Mouse (Mus musculus): ENCODE measurements around the gene Myoz1. TPM values are rescaled to one million over a fixed set of nuclear protein-coding genes. Genes with fewer than 3 reads are reported as not detected.

The Myoz1 gene
- polyA plus RNA-seq, 1 experiment from 2014 or later, result 29.8 TPM

DNA sequence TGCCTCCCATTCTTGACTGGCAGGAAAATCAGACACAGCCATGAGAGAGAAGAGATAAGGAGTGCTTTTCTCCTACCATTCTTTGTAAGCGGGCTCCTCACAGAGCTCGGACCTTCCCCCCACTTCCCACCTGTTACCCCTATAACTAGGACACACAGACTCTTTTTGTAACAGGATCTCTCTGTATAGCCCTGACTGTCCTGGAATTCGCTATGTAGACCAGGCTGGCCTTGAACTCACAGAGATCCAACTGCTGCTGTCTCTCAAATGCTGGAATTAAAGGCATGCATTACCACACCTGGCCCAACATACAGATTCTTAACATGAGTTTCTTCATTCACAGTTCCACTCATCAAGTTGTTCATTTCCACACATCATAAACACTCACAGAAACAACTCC lies 6.4 kb upstream of the Myoz1 start:
- no peak overlapping the region for H3K4me3 ChIP-seq (replicated peaks; ENCODE audit: low read length)
- no peak for ATAC-seq (ENCODE audit: insufficient read depth, low FRiP score)
- H3K4me1 ChIP-seq (ENCODE audit: control insufficient read depth, insufficient read depth, low read length), result peaks cover 16% of the 10 kb centered on the region
- peaks cover 3% of the 10 kb centered on the region; the same call in 1 of the 2 replicates for H3K27me3 ChIP-seq (ENCODE audit: control insufficient read depth, insufficient read depth, low read length)
- peak overlapping the region; percentile 94; the same call in 1 of the 2 replicates for H3K4me2 ChIP-seq (ENCODE audit: low read depth, low read length)
- no peaks in the 10 kb centered on the region for H3K9me3 ChIP-seq (replicated peaks; ENCODE audit: control insufficient read depth, low read length)
- 74% methylated on average over 3 of the region's 3 CpGs for WGBS
- H3K9ac ChIP-seq (ENCODE audit: low read length), result peak overlapping the region; percentile 90; the same call in 1 of the 2 replicates
- no peaks in the 10 kb centered on the region for H3K36me3 ChIP-seq (ENCODE audit: control insufficient read depth, insufficient read depth, low read length)
- H3K27ac ChIP-seq (ENCODE audit: low read length), result no peak overlapping the region

GRCm38 (mm10) chr14:20661661-20662331 lies 5.5 kb upstream of the Myoz1 start:
- peak overlapping the region; percentile 95 for H3K27ac ChIP-seq (ENCODE audit: low read length)
- peaks cover 16% of the 10 kb centered on the region for H3K4me1 ChIP-seq (ENCODE audit: control insufficient read depth, insufficient read depth, low read length)
- peak overlapping the region; percentile 90 for H3K9ac ChIP-seq (ENCODE audit: low read length)
- H3K4me2 ChIP-seq (ENCODE audit: low read depth, low read length), result peak overlapping the region; percentile 94
- 13% methylated on average over 19 of the region's 19 CpGs for WGBS
- no peaks in the 10 kb centered on the region for H3K36me3 ChIP-seq (ENCODE audit: control insufficient read depth, insufficient read depth, low read length)
- no peaks in the 10 kb centered on the region for H3K9me3 ChIP-seq (replicated peaks; ENCODE audit: control insufficient read depth, low read length)
- peaks cover 3% of the 10 kb centered on the region; the same call in 1 of the 2 replicates for H3K27me3 ChIP-seq (ENCODE audit: control insufficient read depth, insufficient read depth, low read length)
- peak overlapping the region; percentile 77 for H3K4me3 ChIP-seq (replicated peaks; ENCODE audit: low read length)
- peak; percentile 11 for ATAC-seq (ENCODE audit: insufficient read depth, low FRiP score)

DNA sequence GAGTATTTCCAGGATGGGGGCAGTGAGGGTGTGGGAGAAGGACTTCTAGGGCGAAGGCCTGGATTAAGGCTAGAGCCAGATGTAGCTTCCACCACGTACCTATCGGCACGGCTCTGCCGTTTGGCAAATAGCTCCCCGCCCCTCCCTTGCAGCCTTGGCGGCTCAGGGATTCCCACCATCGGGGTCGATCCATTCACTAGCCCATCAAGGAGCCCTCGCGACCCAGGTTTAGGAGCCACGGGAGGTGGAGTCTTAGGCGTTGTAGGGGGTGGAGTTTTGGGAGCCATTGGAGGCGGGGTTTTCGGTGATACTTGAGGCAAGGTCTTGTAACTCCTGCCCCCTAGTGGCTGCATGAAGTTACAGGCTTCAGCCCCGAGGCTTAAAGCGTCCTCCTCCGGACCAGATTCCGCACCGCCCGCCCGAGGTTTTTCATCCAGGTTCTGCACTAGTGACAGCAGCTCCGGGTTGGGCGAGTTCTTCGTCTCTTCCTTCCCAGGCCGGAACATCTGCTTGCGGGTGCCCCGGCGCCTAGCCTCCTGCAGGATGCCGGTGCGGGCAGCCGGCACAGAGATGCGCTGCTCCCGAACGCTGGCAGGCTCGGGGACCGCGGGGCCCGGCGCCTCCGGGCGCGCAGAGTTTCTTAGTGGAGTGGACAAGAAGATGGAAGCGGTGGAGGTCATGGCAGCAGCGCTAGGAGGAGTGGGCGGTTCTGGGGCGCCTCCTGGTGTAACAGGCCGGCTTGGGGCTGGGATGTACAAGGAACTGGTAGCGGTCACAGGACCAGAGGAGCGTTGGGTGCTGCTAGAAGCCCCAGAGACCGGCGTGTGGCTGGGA lies 4.7 kb upstream of the Myoz1 start:
- peak overlapping the region; percentile 77 for H3K4me3 ChIP-seq (replicated peaks; ENCODE audit: low read length)
- ATAC-seq (ENCODE audit: insufficient read depth, low FRiP score), result peak; percentile 88
- no peaks in the 10 kb centered on the region for H3K36me3 ChIP-seq (ENCODE audit: control insufficient read depth, insufficient read depth, low read length)
- H3K4me2 ChIP-seq (ENCODE audit: low read depth, low read length), result peak overlapping the region; percentile 94
- 2% methylated on average over 52 of the region's 52 CpGs for WGBS
- H3K4me1 ChIP-seq (ENCODE audit: control insufficient read depth, insufficient read depth, low read length), result peaks cover 16% of the 10 kb centered on the region
- no peaks in the 10 kb centered on the region for H3K9me3 ChIP-seq (replicated peaks; ENCODE audit: control insufficient read depth, low read length)
- H3K9ac ChIP-seq (ENCODE audit: low read length), result peak overlapping the region; percentile 90
- peaks cover 3% of the 10 kb centered on the region; the same call in 1 of the 2 replicates for H3K27me3 ChIP-seq (ENCODE audit: control insufficient read depth, insufficient read depth, low read length)
- H3K27ac ChIP-seq (ENCODE audit: low read length), result peak overlapping the region; percentile 95

GRCm38 (mm10) chr14:20659687-20660086 lies 3.3 kb upstream of the Myoz1 start:
- Histone ChIP-seq H3K27ac (ENCODE audit: low read length) (no peak overlapping the region), H3K4me3 (replicated peaks; ENCODE audit: low read length) (no peak overlapping the region), H3K9ac (ENCODE audit: low read length) (no peak overlapping the region), H3K9me3 (replicated peaks; ENCODE audit: control insufficient read depth, low read length) (no peaks in the 10 kb centered on the region), H3K36me3 (ENCODE audit: control insufficient read depth, insufficient read depth, low read length) (no peaks in the 10 kb centered on the region), H3K4me1 (ENCODE audit: control insufficient read depth, insufficient read depth, low read length) (peaks cover 16% of the 10 kb centered on the region), H3K27me3 (ENCODE audit: control insufficient read depth, insufficient read depth, low read length) (peaks cover 3% of the 10 kb centered on the region; the same call in 1 of the 2 replicates), H3K4me2 (ENCODE audit: low read depth, low read length) (no peak overlapping the region)
- 97% methylated on average over 7 of the region's 7 CpGs for WGBS
- no peak for ATAC-seq (ENCODE audit: insufficient read depth, low FRiP score)

GRCm38 (mm10) chr14:20658902-20659301 lies 2.6 kb upstream of the Myoz1 start:
- H3K4me3 ChIP-seq (replicated peaks; ENCODE audit: low read length), result no peak overlapping the region
- 85% methylated on average over 6 of the region's 6 CpGs for WGBS
- no peak for ATAC-seq (ENCODE audit: insufficient read depth, low FRiP score)
- no peak overlapping the region for H3K27ac ChIP-seq (ENCODE audit: low read length)
- no peak overlapping the region for H3K9ac ChIP-seq (ENCODE audit: low read length)
- no peaks in the 10 kb centered on the region for H3K9me3 ChIP-seq (replicated peaks; ENCODE audit: control insufficient read depth, low read length)
- H3K4me2 ChIP-seq (ENCODE audit: low read depth, low read length), result no peak overlapping the region
- peaks cover 16% of the 10 kb centered on the region for H3K4me1 ChIP-seq (ENCODE audit: control insufficient read depth, insufficient read depth, low read length)
- peaks cover 3% of the 10 kb centered on the region; the same call in 1 of the 2 replicates for H3K27me3 ChIP-seq (ENCODE audit: control insufficient read depth, insufficient read depth, low read length)
- no peaks in the 10 kb centered on the region for H3K36me3 ChIP-seq (ENCODE audit: control insufficient read depth, insufficient read depth, low read length)

GRCm38 (mm10) chr14:20658326-20658725 lies 2.0 kb upstream of the Myoz1 start:
- Histone ChIP-seq H3K27ac (ENCODE audit: low read length) (no peak overlapping the region), H3K36me3 (ENCODE audit: control insufficient read depth, insufficient read depth, low read length) (no peaks in the 10 kb centered on the region), H3K9me3 (replicated peaks; ENCODE audit: control insufficient read depth, low read length) (no peaks in the 10 kb centered on the region), H3K4me1 (ENCODE audit: control insufficient read depth, insufficient read depth, low read length) (peaks cover 16% of the 10 kb centered on the region), H3K27me3 (ENCODE audit: control insufficient read depth, insufficient read depth, low read length) (peaks cover 3% of the 10 kb centered on the region; the same call in 1 of the 2 replicates), H3K4me2 (ENCODE audit: low read depth, low read length) (no peak overlapping the region), H3K9ac (ENCODE audit: low read length) (no peak overlapping the region), H3K4me3 (replicated peaks; ENCODE audit: low read length) (no peak overlapping the region)
- ATAC-seq (ENCODE audit: insufficient read depth, low FRiP score), result no peak

GRCm38 (mm10) chr14:20655731-20656130 lies 609 bp downstream of the Myoz1 start:
- Histone ChIP-seq H3K27ac (ENCODE audit: low read length) (no peak overlapping the region), H3K4me3 (replicated peaks; ENCODE audit: low read length) (no peak overlapping the region), H3K9me3 (replicated peaks; ENCODE audit: control insufficient read depth, low read length) (no peaks in the 10 kb centered on the region), H3K9ac (ENCODE audit: low read length) (no peak overlapping the region), H3K4me1 (ENCODE audit: control insufficient read depth, insufficient read depth, low read length) (peaks cover 6% of the 10 kb centered on the region; the same call in 1 of the 2 replicates), H3K27me3 (ENCODE audit: control insufficient read depth, insufficient read depth, low read length) (no peaks in the 10 kb centered on the region), H3K36me3 (ENCODE audit: control insufficient read depth, insufficient read depth, low read length) (no peaks in the 10 kb centered on the region), H3K4me2 (ENCODE audit: low read depth, low read length) (no peak overlapping the region)
- ATAC-seq (ENCODE audit: insufficient read depth, low FRiP score), result no peak
- 74% methylated on average over 9 of the region's 9 CpGs for WGBS

DNA sequence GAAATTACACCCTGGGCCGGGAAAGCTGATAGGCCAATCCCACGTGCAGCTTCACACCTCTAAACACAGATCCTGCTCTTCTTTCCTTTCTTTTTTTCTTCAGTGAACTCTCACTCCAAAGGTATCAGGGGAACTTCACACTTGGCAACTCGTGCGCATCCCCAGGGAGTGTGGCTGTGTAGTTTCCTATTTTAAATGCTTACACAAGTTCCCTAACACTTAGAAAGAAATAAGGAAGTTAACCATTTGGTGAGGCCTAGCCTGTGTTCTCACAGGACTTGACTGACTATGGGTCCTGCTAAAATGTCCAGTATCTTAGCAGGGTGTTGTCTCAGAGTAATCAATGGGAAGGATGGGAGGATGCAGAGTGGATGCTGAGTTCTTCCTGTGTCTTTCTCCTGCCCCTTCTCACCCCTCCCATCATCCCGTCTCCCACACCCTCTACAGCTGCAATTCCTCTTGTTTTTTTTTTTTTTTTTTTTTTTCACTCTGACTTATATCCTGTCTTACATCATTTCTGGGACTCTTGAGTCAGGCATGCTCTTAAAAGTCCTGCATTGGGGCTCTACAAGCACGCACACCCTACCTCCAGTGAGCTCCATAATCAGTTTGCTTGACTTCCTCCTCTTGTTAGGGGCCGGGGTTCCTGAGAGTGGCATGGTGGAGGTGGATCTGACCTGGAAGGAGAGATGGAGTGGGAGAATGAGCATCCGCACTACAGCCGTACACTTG lies 1.5 kb downstream of the Myoz1 start:
- 65% methylated on average over 9 of the region's 9 CpGs for WGBS
- H3K36me3 ChIP-seq (ENCODE audit: control insufficient read depth, insufficient read depth, low read length), result no peaks in the 10 kb centered on the region
- no peaks in the 10 kb centered on the region for H3K4me1 ChIP-seq (ENCODE audit: control insufficient read depth, insufficient read depth, low read length)
- H3K9ac ChIP-seq (ENCODE audit: low read length), result no peak overlapping the region
- no peak for ATAC-seq (ENCODE audit: insufficient read depth, low FRiP score)
- H3K9me3 ChIP-seq (replicated peaks; ENCODE audit: control insufficient read depth, low read length), result no peaks in the 10 kb centered on the region
- no peak overlapping the region for H3K4me2 ChIP-seq (ENCODE audit: low read depth, low read length)
- no peak overlapping the region for H3K4me3 ChIP-seq (replicated peaks; ENCODE audit: low read length)
- no peak overlapping the region; the same call in 1 of the 2 replicates for H3K27ac ChIP-seq (ENCODE audit: low read length)
- no peaks in the 10 kb centered on the region for H3K27me3 ChIP-seq (ENCODE audit: control insufficient read depth, insufficient read depth, low read length)
